Mouse (Mus musculus) heart, postnatal 4 days (tissue): ENCODE measurements at regions not wholly inside any gene's neighbourhood (a gene's known extent, or its start where the extent isn't known, plus 50 kb on each side); places are given as distances from the start of the nearest gene placed in this dataset.

Source experiments
- DNase-seq: peaks from one replicate; pipeline ENCODE4 v3.0.0; 2021

DNA sequence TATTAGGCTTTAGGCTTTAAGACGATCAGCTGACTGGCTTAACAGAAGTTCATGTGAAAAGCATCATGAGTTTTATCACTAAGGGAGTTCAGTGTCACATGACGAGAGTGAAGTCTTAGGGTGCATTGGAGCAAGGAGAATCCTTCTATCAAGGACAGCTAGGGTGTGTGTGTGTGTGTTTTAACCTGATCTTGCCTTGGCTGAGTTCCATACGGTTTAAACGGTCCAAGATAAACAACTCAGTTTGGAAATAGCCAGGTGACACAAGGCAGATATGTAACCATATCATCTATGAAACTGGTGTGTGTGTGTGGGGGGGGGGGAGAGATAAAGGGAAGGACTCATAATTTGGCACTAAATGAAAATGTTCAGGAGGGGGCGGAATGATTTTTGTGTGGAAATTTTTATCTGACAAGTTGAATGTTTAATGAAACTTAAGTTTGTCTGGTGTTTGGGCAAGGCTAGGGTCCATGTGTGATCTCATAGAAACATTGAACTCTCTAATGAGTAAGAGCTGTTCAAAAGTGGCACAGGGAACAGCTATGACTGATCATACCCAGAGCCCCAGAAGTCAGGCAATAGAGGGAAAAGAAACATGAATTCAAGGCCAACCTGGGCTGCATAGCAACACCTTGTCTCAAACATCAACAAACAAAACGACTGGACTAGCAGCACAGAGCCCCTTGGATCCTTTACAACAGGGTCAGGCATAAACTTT is 132.2 kb upstream of the Map3k1 start:
- DNase-seq = no peak

DNA sequence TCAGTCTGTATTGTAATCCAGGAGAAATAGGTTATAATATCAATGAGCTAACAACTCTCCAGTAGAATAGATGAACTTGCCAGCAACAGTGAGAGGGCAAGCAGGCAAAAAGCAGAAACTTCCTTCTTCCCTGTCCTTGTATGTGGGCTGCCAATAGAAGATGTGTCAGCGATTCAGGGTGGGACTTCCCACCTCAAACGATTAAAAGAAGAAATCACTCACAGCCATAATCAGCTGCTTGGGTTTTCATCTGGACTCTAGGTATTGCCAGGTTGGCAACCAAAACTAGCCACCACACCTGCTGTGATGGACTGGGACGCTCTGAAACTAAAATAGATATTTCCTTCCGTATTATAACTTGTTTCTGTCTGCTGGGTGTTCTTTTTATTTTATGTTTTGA is 133.2 kb upstream of the Map3k1 start:
- no peak for DNase-seq

DNA sequence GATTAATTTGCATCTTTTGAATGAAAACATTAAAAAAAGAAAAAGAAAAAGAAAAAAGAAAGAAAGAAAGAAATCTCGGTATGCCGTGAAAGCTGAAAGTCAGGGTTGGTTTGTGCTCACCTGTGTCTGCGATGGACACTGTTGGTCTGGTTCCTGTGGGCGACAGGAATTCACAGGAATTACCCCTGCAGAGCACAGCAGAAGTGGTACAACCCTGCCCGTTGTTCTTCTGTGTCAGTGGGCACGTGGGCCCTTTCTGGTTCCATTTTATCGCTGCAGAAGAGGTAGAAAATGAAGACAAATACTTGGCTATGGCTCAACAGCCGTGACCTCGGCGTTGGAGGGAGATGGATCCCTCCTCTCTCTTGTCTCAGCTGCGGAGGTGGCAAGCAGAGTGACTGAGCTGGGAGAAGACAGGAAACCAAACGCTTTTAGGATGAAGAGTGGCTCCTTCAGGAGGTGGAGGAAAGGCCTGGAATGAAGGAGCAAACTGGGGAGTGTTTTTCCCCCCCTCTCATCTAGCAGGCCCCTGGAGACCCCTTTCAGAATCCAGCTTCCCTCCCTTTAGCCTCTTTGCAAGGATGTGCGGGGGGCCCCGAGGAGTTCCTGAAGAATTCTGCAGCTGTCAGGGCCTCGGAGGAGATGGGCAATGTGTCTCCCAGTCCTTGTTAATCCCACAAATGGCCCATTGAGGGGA is 134.7 kb upstream of the Map3k1 start:
- DNase-seq = no peak

DNA sequence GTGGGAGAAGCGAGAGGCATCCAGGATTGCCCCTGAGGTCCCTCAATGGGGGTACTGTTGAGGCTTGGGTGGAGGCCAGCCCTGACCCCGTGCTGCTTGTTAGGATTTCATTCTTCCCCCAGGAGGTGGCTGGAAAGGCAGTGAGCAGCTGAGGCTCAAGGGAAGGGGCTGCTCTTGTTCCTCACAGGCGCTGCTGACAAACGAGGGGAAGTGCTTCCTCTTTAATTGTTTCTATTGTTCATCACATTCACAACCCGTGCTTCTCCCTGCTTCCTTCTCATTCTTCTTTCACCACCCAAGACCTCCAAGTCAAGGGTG is 135.3 kb upstream of the Map3k1 start:
- DNase-seq = peak; percentile 25

DNA sequence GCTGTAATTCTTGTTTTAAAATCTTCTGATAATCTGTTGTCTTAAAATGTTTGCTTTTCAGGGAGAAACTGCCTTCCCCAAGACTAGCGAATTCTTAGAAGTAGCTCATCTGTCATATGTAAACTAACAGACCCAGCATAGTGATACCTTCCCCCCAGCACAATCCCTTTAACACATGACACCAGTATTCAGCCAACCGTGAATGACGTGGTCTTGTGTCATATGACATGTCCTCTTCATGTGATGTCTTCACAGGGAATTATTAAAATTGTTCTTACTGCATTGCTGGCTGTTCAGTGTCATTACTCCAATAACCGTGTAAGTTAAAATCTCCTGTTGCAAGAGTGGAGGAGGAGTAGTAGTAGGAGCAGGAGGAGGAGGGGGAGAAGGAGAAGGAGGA is 137.5 kb upstream of the Map3k1 start:
- no peak for DNase-seq

DNA sequence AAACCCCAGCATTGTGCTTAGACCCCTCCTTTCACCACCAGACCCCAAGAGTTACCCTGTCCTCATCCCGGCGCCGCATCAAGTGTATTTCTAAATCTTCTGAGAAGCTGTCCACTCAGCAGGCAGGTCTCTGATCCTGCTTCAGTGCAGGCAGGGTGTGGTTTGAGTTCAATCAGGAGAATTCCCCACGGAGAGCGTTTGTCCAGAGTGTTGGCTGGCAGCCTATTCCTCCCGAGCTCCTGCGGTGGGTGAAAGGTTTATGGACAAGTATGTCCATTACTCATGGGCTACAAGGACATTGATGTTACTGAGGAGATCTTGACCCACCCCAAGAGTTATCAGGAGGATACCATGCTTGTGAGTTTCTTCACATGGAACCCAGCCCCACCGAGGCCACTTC is 138.0 kb upstream of the Map3k1 start:
- DNase-seq = peak; percentile 42

DNA sequence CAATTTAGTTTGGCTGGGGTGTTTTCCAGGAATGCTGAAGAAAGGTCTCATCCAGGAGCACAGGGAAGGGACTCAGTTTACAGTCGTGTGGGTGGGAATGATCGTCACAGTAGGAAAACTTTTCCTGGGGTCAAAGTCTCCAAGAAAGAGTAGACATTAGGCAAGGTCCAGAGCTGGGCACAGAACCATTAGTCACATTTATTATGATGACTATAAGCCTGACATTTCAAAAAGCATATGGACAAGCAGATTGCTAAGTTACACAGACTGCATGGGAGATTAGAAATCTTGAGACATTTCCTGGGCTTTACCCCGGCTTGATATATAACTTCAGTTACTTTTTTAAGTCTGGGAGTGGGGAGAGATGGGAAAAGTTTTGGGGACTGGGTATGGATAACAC is 139.6 kb upstream of the Map3k1 start:
- no peak for DNase-seq

DNA sequence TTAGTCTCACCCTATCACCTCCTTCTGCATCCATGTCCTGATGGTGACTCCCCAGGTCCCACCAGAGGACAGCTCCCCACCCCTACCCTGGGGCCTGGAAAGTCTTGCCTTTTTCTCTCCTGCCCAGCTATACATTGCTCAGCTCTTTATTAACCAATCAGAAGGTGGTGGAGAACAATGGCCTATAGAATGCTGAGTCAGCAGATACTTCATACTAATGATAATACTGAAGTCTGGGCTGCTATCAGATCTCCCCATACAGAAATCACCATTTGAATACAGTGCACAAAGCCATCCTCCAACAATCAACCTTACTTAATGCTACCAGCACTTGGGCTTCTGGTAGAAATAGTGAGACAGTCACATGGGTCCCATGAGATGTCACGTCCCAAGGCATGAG is 141.2 kb upstream of the Map3k1 start:
- no peak for DNase-seq

DNA sequence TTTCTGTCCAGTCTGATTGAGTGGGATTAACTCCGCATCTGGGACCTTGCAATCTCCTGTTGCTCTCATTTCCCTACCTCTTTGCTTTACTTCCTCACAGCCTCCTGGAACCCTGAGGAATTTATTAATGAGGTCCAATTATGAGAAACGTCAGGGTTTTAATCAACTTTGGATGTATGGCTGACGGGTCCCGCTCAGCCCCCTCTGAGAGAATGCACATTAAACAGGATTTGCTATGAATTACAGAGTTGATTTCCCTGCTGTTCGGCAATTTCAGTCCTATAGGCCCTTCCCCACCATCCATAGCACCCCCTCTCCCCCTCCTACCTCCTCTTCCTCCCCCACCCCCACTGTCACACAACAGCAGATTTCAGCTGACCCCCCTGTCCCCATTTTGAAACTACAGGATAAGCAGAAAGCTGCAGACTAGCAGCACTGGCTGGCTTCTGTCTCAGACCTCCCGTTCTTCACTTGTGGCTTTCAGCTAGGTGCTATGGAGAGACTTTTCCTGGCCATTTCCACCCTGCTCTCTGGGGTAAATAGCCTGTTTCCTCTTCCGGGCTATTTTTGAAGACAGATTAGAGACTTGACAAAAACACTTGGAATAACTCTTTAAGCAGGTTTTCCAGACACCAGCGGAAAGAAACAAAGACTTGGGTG is 145.2 kb upstream of the Map3k1 start:
- DNase-seq = no peak

DNA sequence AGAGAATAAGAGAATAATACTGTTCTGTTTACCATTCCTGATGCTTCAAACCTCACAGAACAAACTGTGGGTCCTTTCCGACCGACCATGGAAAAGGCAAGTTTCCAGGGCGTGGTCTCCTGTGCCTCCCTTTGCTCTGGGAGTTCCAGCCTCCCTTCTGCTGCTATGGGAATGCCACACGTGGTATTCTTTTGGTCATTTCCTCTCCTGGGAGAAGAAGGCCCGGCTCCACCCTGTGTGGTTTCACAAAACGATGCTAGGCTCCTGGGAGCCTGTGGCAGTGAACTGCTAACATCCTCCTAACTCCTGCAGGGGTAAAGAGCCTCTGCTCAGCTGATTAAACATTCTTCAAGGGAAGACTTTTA is 145.7 kb upstream of the Map3k1 start:
- peak; percentile 64 for DNase-seq

DNA sequence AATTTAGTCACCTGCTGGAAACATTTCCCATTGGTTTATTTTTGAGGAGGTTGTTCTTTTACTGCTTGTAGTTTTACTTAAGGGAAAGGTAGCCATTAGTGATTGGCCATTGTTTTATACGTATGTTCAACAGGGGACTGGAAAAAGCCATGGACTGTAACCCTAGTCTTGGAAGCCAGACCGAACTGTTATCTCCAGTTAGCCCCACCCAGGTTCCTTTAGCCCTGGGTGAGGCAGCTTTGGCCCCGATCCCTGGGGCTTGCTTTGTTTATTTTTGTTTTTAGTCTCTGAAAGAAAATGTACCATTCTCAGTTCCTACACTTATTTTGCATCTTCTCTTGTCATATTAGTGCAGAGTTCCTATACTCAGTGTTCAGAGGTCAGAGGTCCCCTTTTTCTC is 148.3 kb upstream of the Map3k1 start:
- no peak for DNase-seq

DNA sequence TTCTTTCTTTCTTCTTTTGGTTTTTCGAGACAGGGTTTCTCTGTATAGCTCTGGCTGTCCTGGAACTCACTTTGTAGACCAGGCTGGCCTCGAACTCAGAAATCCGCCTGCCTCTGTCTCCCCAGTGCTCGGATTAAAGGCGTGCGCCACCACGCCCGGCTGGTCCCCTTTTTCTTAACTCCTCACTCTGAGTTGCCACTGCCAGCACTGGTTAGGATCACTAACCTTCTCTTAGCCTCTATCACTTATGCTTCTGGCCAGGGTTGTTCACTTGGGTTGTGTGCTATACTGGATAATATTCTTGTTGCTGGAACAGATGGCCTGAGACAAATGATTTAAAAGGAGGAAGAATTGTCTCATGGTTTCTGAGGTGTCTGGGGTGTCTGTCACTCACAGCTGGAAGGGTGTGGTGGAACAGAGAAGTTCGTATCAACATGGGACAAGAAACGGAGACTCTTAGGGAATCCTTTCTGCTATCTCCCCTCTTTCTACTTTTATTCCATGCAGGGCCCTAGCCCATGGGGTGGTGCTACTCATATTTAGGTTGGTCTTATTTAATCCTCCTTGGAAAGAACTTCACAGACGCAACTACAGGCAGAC is 149.0 kb upstream of the Map3k1 start:
- DNase-seq = no peak

DNA sequence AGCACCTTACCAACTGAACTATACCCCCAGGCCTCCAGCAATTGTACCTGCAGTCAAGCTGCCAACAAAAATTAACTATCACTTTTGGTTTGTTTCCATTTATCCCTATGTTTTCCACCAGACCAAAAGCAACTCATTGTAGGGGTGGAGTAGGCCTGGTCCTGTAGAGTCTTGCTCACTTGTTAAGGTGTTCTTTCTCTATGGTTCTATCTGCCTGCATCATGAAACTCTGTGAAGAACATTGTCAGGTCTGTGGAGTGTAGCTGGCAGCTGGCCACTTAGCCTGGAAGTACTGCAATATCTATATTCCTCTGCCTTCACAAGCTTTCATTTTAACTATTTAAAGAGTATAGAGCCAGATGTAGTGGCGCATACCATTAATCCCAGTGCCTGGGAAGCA is 149.6 kb upstream of the Map3k1 start:
- no peak for DNase-seq

DNA sequence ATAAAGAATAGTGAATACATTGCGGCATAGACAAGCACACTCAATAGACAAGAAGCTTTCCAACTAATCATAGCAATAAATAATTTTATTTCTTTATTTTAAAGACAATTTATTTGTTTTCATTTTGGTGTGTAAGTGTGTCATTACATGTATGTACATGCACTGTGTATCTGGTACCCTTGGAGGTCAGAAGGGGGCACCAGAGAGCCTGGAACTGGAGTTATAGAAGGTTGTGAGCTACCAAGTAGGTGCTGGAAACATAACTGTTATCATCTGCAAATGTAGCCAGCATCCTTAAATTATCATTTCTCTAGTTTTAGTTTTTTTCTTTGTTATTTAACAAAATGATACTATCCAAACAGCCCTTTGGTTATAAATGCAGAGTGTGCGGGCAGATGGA is 151.2 kb upstream of the Map3k1 start:
- DNase-seq = no peak

DNA sequence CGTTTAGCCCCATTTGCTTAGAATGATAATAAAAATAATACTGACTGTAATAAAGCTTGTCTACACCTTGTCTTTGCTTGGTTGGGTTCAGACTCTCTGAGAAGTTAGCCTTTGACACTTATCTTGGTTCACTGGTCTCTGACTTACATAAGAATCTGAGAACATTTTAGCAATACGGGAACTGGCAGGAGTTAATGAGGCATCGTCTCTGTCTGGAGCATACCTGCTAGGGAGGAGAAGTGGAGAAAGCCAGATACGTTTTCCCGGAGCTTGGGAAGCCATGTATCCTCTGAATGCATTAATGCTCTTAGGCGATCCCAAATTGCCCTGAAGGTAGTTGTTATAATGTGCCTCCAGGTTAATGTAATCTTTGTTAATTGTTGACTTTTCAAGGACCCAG is 152.6 kb upstream of the Map3k1 start:
- no peak for DNase-seq

DNA sequence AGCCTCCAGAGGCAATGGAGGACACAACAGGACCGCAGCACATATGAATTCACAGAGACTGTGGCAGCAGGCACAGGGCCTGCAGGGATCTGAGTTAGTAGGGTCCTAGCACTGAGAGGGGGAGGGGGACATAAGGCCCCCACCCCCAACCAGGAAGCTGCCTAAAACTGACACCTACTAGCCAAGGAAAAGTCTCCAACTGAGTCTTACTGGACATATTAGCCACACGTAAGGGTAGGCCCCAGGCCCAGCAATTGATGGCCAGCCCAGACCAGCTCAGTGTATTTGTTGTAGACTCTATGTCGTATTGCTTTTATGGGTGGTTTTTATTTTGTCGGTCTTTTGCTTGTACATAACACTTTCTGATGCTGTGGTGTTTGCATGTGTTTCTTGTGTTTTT is 153.4 kb upstream of the Map3k1 start:
- DNase-seq = no peak

DNA sequence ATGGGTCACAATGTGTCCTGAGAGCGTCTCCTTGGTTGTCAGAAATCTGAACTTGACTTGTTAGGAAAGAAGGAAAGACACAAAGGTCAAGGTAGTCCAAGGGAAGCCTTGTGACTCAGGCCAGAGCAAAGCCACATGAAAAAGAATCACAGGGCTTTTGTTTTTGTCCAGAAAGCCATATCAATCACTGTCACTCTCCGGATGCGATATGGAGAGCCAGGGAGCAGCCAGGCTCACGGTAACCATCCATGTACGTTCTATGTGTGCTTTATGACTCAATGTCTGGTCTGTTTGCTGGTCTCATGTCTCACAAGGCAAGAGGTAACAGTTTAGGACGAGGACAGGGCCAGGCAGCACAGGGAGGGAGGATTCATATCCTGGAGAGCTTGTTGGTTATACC is 157.3 kb upstream of the Map3k1 start:
- no peak for DNase-seq

DNA sequence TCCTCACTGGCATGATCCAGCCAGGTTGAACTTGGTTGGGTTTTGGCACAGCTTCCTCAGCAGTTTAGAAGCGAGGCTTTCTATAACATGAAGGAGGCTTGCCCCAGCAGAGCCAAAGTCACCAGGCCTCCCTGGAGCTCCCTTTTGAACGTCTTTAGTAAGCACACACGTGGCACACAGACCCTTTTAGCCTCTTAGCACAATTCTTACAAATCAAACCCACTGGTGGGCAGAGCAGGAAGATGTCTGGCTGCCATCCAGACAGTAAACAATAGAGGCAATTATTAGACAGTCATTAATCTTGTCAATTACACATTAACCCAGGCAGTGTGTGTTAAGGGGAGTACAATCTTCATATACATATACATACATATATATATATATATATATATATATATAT is 157.8 kb upstream of the Map3k1 start:
- no peak for DNase-seq

DNA sequence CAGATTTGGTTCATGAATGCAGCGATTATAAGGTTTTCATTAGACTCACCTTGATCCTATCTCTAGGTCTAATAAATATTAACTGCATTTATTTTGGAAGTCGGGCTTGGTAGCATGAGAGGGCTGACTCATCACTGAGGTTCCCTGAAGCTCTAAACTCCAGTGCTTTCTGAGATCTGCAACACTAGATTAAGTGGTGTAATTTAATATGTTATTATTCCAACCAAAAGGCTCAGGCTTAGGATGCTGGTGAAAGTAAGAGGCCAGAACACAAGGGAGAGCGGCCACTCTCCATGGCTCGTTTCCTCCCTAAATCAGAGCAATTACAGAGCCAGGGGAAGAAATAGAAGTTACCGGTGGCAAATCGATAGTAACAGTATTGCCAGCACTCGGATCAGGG is 159.4 kb upstream of the Map3k1 start:
- DNase-seq = no peak

DNA sequence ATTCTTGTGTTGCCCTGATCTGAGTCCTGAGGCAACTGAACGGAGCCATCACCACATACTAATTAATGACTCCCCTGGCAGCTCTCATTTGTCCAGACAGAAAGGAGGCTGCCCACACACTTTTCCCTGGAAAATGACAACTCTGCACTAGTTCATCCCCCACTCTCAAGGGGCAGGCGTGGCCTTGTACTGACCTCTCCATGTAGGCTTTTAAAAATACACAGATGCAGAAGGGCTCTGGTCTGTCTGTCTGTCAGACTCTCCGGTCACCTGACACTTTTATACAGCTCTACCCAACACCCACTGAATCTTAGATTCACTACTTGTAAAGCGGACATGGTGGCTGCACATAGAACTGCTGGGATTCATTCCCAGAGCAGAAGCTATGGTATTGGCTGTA is 165.5 kb upstream of the Map3k1 start:
- DNase-seq = no peak

DNA sequence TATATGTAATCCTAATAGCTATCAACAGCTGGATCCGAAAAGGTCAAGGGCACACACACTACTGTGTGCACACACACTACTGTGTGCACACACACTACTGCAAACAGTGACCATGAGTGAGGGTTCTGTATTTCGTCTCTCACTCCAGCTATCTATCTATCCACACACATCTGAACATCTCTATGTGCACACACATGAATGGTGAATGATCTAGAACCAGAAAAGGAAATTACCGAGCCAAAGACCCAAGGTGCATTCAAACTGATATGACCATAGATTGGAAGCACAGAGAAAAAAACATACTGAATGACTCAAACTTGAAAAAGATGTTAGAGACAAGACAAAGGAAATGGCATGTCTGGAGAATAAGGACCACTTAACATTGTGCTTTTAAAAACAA is 166.8 kb upstream of the Map3k1 start:
- no peak for DNase-seq

DNA sequence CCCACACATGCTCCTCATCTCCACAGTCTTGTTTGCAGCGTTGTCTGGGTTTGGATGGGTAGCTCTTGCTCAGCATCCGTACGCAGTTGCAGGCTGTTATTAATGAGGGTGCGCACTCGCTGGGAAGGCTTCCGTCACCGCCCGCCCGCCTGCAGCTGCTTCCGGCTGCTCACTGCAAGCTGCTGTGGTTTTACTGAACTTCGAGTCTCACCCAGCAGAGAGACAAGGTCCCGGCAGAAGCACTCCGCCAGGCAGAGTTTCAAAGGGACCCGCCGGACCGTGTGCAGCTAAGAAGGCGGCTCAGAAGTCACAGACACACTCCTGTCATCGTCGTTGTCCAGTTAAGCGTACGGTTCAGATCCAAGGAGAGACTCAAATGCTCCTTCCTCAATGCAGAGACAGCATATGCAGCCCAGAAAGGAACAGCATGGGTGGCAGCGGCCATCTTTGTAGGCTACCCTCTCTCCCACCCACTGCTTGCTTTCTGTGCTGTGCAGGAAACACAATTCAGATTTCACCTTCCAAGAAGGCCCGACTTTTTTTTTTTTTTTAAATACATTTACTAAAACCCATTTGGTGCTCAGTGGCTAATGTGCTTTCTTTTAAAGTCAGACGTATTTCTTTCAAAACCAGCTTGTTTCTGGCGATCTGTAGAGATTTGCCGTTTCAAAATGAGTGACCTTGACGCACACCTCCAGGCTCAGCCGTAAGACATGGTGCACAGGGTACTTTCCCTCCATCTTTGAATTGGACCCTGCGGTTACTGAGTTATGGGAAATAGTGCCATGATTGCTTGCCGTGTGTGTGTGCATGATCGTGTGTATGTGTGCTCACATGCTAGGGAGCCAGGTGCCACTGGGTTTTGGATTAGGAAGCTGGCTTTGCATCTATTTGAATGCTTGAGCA is 169.2 kb upstream of the Map3k1 start:
- no peak for DNase-seq

DNA sequence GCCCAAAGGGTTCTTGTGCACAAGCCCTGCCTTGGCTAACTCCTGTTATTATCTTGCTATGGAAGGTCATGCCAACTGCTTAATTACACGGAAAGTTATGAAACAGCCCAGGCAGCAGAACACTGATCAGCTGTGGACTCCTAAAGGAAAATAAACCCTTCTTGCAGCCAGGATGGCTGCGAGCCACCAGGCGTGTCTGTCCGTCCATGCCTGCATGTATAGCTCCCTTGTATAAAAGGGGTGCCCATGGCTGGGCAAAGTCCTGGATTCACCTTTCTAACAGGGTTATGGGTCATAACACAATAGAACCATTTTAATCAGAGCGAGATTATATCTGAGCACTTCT is 169.9 kb upstream of the Map3k1 start:
- no peak for DNase-seq
